Mouse (Mus musculus) hindbrain, embryonic 11.5 days (tissue): ENCODE measurements around the gene Zfp866. TPM values are rescaled to one million over a fixed set of nuclear protein-coding genes. Genes with fewer than 3 reads are reported as not detected.

Source experiments
- ATAC-seq: fragments of 200-750 bp; cut with Nextera tagmentation; 2 replicates; pipeline ENCODE4 v1.8.0; 2017; ENCODE audit warnings: mild to moderate bottlenecking, moderate TSS enrichment, moderate library complexity; ENCODE audit not compliant: low FRiP score
- DNase-seq: peaks from one replicate; pipeline ENCODE4 v3.0.0-alpha.2; 2015; ENCODE audit warnings: low spot score
- H3K27ac ChIP-seq: fragments of 300-500 bp; sonication (generic); 2 replicates; pipeline ENCODE4 v1.5.1; 2014; ENCODE audit warnings: mild to moderate bottlenecking, low read depth, low read length
- H3K27me3 ChIP-seq: fragments of 300-500 bp; sonication (generic); 2 replicates; pipeline ENCODE4 v1.6.1; 2014; ENCODE audit warnings: mild to moderate bottlenecking, low read length, moderate library complexity, mixed read lengths; ENCODE audit not compliant: control insufficient read depth, insufficient read depth
- H3K36me3 ChIP-seq: fragments of 300-500 bp; sonication (generic); 2 replicates; pipeline ENCODE4 v1.6.1; 2014; ENCODE audit warnings: mild to moderate bottlenecking, low read length, moderate library complexity, mixed read lengths; ENCODE audit not compliant: control insufficient read depth, insufficient read depth
- H3K4me1 ChIP-seq: fragments of 300-500 bp; sonication (generic); replicated peaks from 2 replicates; pipeline ENCODE4 v1.6.1; 2014; ENCODE audit warnings: low read length, mixed read lengths; ENCODE audit not compliant: control insufficient read depth, insufficient read depth
- H3K4me2 ChIP-seq: fragments of 300-500 bp; sonication (generic); replicated peaks from 2 replicates; pipeline ENCODE4 v1.6.1; 2014; ENCODE audit warnings: mild to moderate bottlenecking, low read depth, low read length
- H3K4me3 ChIP-seq: fragments of 300-500 bp; sonication (generic); 2 replicates; pipeline ENCODE4 v1.5.1; 2014; ENCODE audit warnings: low read depth, low read length
- H3K9ac ChIP-seq: fragments of 300-500 bp; sonication (generic); 2 replicates; pipeline ENCODE4 v1.6.1; 2014; ENCODE audit warnings: low read depth, low read length
- H3K9me3 ChIP-seq: fragments of 300-500 bp; sonication (generic); 2 replicates; pipeline ENCODE4 v1.6.1; 2016; ENCODE audit warnings: low read length; ENCODE audit not compliant: control insufficient read depth
- WGBS: fragments of 180-500 bp; shearing (Covaris S2); extraction: QIAGEN DNeasy Blood & Tissue Kit; methylation state at CpG from one replicate; pipeline ENCODE4 v1.1.7; 2014; 5-methylcytosine and 5-hydroxymethylcytosine counted together
- polyA plus RNA-seq: library from polyadenylated mRNA; unstranded; fragments of >200 nt; fragmentation: Nextera tagmentation; extraction: Ambion mirVana; gene quantifications from 2 replicates; pipeline ENCODE4 v1.2.1, GENCODE M21; 2014

The Zfp866 gene
- polyA plus RNA-seq, 1 experiment from 2014 or later: 44.5 TPM

DNA sequence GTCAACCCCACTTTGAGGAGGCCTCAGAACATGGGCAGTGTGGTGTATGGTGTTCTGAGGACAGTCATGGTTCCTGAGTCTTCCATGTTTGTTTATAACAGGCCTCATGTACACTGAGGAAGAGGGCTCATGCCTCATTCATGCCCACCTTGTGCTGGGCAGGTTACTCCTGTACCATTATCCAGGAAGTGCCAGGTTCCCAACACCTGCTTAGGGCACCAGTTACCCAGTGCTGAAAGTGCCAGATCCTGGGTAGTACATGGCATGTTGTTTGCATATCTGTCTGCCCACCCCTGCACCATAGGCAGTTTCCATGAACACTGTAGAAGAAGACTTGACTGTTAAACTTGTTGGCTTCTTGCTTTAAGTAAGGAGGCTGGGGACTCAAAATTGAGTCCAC, 11.2 kb upstream of the Zfp866 start:
- ATAC-seq: no peak
- no peak overlapping the region for H3K4me3 ChIP-seq
- no peaks in the 10 kb centered on the region for H3K9me3 ChIP-seq
- H3K36me3 ChIP-seq: peaks cover 39% of the 10 kb centered on the region
- no peaks in the 10 kb centered on the region for H3K4me1 ChIP-seq
- no peaks in the 10 kb centered on the region for H3K27me3 ChIP-seq
- H3K9ac ChIP-seq: no peak overlapping the region
- no peak overlapping the region for H3K4me2 ChIP-seq
- no peak for DNase-seq
- H3K27ac ChIP-seq: no peak overlapping the region

GRCm38 (mm10) chr8:69801796-69802195, 10.8 kb upstream of the Zfp866 start:
- Histone ChIP-seq H3K36me3 (peaks cover 39% of the 10 kb centered on the region), H3K4me2 (no peak overlapping the region), H3K4me3 (no peak overlapping the region), H3K4me1 (no peaks in the 10 kb centered on the region), H3K27me3 (no peaks in the 10 kb centered on the region), H3K27ac (no peak overlapping the region), H3K9me3 (no peaks in the 10 kb centered on the region), H3K9ac (no peak overlapping the region)
- ATAC-seq (no peak), DNase-seq (no peak)
- WGBS: over 99% methylated on average over 4 of the region's 4 CpGs

DNA sequence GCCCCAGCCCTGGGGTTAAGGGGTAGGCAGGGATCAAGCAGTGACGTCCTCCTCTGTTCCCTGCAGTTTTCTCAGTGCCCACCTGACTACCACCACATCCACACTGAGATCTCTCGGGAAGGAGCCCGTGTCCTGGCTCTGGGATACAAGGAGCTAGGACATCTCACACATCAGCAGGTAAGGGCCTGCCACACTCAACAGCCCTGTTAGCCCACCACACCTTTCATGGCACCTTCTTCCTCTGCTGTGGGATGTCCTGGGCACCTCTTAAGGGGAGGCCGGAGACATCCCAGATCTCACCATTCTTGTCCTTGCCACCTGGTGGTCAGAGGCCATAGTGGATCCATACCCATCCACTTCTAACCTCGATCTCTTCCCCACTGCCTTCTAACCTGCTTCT, 9.0 kb upstream of the Zfp866 start:
- Histone ChIP-seq H3K9ac (no peak overlapping the region), H3K9me3 (no peaks in the 10 kb centered on the region), H3K4me2 (no peak overlapping the region), H3K27ac (no peak overlapping the region), H3K4me3 (no peak overlapping the region), H3K36me3 (peaks cover 35% of the 10 kb centered on the region), H3K27me3 (no peaks in the 10 kb centered on the region), H3K4me1 (no peaks in the 10 kb centered on the region)
- ATAC-seq (no peak), DNase-seq (no peak)
- 96% methylated on average over 5 of the region's 5 CpGs for WGBS

DNA sequence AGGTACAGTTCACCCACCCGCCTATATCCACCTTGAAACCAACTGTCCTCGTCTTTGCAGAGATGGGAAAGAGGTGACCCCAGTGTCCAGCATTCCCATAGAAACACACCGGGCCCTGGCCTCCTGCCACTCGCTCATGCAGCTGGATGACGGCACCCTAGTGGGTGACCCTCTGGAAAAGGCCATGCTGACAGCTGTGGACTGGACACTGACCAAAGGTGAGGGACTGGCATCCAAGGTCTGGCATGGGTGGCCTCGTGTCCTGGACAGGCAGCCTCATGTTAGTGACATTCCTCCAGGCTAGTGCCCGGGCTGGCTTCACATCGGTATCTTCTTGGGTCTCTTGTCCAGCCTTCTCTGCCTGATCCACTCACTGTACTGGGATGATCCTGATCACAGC, 8.3 kb upstream of the Zfp866 start:
- Histone ChIP-seq H3K4me2 (no peak overlapping the region), H3K9me3 (no peaks in the 10 kb centered on the region), H3K4me1 (no peaks in the 10 kb centered on the region), H3K36me3 (peaks cover 35% of the 10 kb centered on the region), H3K27ac (no peak overlapping the region), H3K27me3 (no peaks in the 10 kb centered on the region), H3K4me3 (no peak overlapping the region), H3K9ac (no peak overlapping the region)
- ATAC-seq (no peak), DNase-seq (no peak)
- 86% methylated on average over 8 of the region's 8 CpGs for WGBS

DNA sequence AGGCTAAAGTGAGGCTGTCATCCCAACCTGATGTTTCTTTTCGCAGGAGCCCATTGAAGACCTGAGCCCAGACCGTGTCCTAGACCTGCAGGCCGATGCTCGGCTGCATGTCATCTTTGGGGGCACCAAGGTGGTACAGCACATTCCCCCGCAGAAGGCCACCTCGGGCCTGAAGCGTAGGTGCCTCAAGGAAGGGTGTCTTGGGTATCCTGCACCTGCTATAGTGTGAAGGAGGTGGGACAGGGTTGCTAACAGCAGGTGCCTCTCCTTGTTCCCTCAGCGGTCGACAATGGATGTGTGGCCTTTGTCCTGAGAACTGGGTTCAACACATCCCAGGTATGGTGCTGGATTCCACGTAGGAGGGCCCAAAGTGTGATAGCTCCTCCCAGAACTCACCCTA, 6.7 kb upstream of the Zfp866 start:
- Histone ChIP-seq H3K36me3 (peaks cover 35% of the 10 kb centered on the region), H3K4me3 (no peak overlapping the region), H3K27ac (no peak overlapping the region), H3K4me1 (0 out of 2 replicates have a peak, but pooled peaks cover 2% of the 10 kb centered on the region), H3K4me2 (no peak overlapping the region), H3K9ac (no peak overlapping the region), H3K9me3 (no peaks in the 10 kb centered on the region), H3K27me3 (no peaks in the 10 kb centered on the region)
- 94% methylated on average over 10 of the region's 10 CpGs for WGBS
- ATAC-seq: no peak
- DNase-seq: no peak

DNA sequence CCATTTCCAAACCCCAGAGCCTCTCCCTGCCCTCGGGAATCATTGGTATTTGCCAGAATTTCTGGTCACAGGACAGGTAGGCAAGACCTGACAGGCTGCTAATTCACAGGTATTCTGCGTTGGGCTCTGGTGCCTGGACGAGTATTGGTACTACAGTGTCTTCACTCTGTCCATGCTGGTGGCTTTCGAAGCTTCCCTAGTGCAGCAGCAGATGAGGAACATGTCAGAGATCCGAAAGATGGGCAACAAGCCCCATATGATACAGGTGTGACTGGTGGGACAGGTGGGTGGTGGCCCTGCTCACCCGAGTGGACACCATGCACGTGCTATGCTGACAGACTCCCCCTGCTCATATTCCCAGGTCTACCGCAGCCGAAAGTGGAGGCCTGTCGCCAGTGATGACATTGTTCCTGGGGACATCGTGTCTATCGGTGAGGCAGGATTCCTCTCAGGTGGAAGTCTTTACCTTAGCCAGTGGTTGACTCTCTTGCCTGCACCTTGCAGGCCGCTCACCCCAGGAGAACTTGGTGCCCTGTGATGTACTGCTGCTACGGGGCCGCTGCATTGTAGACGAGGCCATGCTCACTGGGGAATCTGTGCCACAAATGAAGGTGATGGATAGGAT, 5.9 kb upstream of the Zfp866 start:
- 97% methylated on average over 16 of the region's 16 CpGs for WGBS
- Histone ChIP-seq H3K27me3 (no peaks in the 10 kb centered on the region), H3K36me3 (peaks cover 35% of the 10 kb centered on the region), H3K4me1 (0 out of 2 replicates have a peak, but pooled peaks cover 2% of the 10 kb centered on the region), H3K4me3 (no peak overlapping the region), H3K9me3 (no peaks in the 10 kb centered on the region), H3K4me2 (no peak overlapping the region), H3K27ac (no peak overlapping the region), H3K9ac (no peak overlapping the region)
- no peak for ATAC-seq
- no peak for DNase-seq

DNA sequence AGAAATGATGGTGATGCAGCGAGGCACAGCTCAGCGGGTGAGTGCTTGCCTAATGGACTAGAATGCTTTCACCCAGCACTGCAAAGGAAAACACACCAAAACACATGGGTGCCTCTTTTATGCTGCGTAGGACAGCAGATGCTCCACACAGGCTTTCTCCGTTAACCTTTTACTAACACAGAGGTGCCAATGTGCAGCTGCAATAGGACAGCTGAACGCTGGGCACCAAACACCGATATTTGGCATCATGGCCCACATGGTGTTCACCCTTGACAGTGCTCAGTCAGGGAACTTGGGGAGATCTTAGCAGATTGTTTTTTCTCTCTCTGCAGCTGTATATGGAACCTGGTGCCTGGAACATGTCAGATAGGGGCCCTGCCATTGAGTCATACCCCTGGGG, 3.9 kb upstream of the Zfp866 start:
- Histone ChIP-seq H3K36me3 (peaks cover 28% of the 10 kb centered on the region), H3K9me3 (no peaks in the 10 kb centered on the region), H3K27me3 (no peaks in the 10 kb centered on the region), H3K9ac (no peak overlapping the region), H3K27ac (no peak overlapping the region), H3K4me3 (no peak overlapping the region), H3K4me1 (0 out of 2 replicates have a peak, but pooled peaks cover 2% of the 10 kb centered on the region), H3K4me2 (no peak overlapping the region)
- no peak for DNase-seq
- no peak for ATAC-seq
- 91% methylated on average over 6 of the region's 6 CpGs for WGBS

- 0 out of 2 replicates have a peak, but pooled peaks cover 2% of the 10 kb centered on the region for H3K4me1 ChIP-seq
- no peak overlapping the region for H3K9ac ChIP-seq
- DNase-seq: no peak
- no peak overlapping the region for H3K4me3 ChIP-seq
- H3K27ac ChIP-seq: no peak overlapping the region
- no peaks in the 10 kb centered on the region for H3K9me3 ChIP-seq
- 100% methylated on average over 3 of the region's 3 CpGs for WGBS
- peaks cover 21% of the 10 kb centered on the region; the same call in 1 of the 2 replicates for H3K36me3 ChIP-seq
- ATAC-seq: no peak
- no peaks in the 10 kb centered on the region for H3K27me3 ChIP-seq
- H3K4me2 ChIP-seq: no peak overlapping the region
These were observed 3.1 kb upstream of the Zfp866 start for GRCm38 (mm10) chr8:69794096-69794495.

DNA sequence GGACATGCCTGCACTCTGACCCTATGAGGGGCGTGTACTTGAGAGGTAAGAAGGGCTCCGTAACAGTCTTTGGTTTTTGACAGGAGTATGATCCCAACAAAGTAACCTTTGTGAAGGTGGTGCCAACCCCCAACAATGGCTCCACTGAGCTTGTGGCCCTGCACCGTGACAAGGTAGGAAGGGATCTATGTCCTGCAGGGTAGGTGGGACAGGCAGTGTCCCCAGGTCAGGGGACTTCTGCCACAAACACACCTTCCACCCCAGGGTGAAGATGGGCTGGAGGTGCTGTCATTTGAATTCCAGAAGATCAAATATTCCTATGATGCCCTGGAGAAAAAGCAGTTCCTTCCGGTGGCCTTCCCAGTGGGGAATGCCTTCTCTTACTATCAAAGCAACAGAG, 2.7 kb upstream of the Zfp866 start:
- WGBS: 97% methylated on average over 4 of the region's 4 CpGs
- no peaks in the 10 kb centered on the region for H3K27me3 ChIP-seq
- DNase-seq (no peak), ATAC-seq (no peak)
- H3K27ac ChIP-seq: no peak overlapping the region
- H3K9me3 ChIP-seq: no peaks in the 10 kb centered on the region
- no peak overlapping the region for H3K9ac ChIP-seq
- H3K4me1 ChIP-seq: 0 out of 2 replicates have a peak, but pooled peaks cover 2% of the 10 kb centered on the region
- no peak overlapping the region for H3K4me2 ChIP-seq
- no peak overlapping the region for H3K4me3 ChIP-seq
- H3K36me3 ChIP-seq: peaks cover 20% of the 10 kb centered on the region; the same call in 1 of the 2 replicates
